Mouse (Mus musculus) heart, embryonic 12.5 days (tissue): ENCODE data around the gene Aif1. TPM values are rescaled to one million over a fixed set of nuclear protein-coding genes. Genes with fewer than 3 reads are reported as not detected.

Experiments
- ATAC-seq: fragments of 200-750 bp; cut with Nextera tagmentation; 2 replicates; pipeline ENCODE4 v1.8.0; 2017; ENCODE audit warnings: moderate TSS enrichment, moderate library complexity; ENCODE audit not compliant: insufficient number of reproducible peaks, low FRiP score
- H3K27ac ChIP-seq: fragments of 300-500 bp; sonication (generic); 2 replicates; pipeline ENCODE4 v1.5.1; 2016; ENCODE audit warnings: mild to moderate bottlenecking, moderate library complexity; ENCODE audit not compliant: poor library complexity, severe bottlenecking
- H3K27me3 ChIP-seq: fragments of 300-500 bp; sonication (generic); replicated peaks from 2 replicates; pipeline ENCODE4 v1.6.1; 2016; ENCODE audit warnings: mild to moderate bottlenecking, moderate library complexity
- H3K36me3 ChIP-seq: fragments of 300-500 bp; sonication (generic); 2 replicates; pipeline ENCODE4 v1.6.1; 2016; ENCODE audit warnings: mild to moderate bottlenecking, moderate library complexity
- H3K4me1 ChIP-seq: fragments of 300-500 bp; sonication (generic); replicated peaks from 2 replicates; pipeline ENCODE4 v1.6.1; 2016; ENCODE audit warnings: mild to moderate bottlenecking
- H3K4me2 ChIP-seq: fragments of 300-500 bp; sonication (generic); 2 replicates; pipeline ENCODE4 v1.6.1; 2016; ENCODE audit warnings: mild to moderate bottlenecking, moderate library complexity
- H3K4me3 ChIP-seq: fragments of 300-500 bp; sonication (generic); 2 replicates; pipeline ENCODE4 v1.5.1; 2016; ENCODE audit warnings: mild to moderate bottlenecking
- H3K9ac ChIP-seq: fragments of 300-500 bp; sonication (generic); 2 replicates; pipeline ENCODE4 v1.6.1; 2016; ENCODE audit warnings: mild to moderate bottlenecking, moderate library complexity
- H3K9me3 ChIP-seq: fragments of 300-500 bp; sonication (generic); replicated peaks from 2 replicates; pipeline ENCODE4 v1.6.1; 2016; ENCODE audit warnings: mild to moderate bottlenecking, moderate library complexity
- WGBS: fragments of 180-500 bp; shearing (Covaris S2); methylation state at CpG from one replicate; pipeline ENCODE4 v1.1.7; 2016; 5-methylcytosine and 5-hydroxymethylcytosine counted together
- polyA plus RNA-seq: library from polyadenylated mRNA; unstranded; fragments of >200 nt; fragmentation: Nextera tagmentation; extraction: Ambion mirVana; gene quantifications from 2 replicates; pipeline ENCODE4 v1.2.1, GENCODE M21; 2016

The Aif1 gene
- polyA plus RNA-seq, 1 experiment from 2014 or later, result 4.4 TPM

- H3K27ac ChIP-seq, result no peak overlapping the region
- H3K4me2 ChIP-seq, result no peak overlapping the region
- H3K9ac ChIP-seq, result no peak overlapping the region
- H3K4me1 ChIP-seq, result peaks cover 6% of the 10 kb centered on the region
- no peak overlapping the region for H3K4me3 ChIP-seq
- peaks cover 100% of the 10 kb centered on the region for H3K36me3 ChIP-seq
- no peaks in the 10 kb centered on the region for H3K9me3 ChIP-seq
- WGBS, result 90% methylated on average over 33 of the region's 33 CpGs
- no peak for ATAC-seq
- no peaks in the 10 kb centered on the region for H3K27me3 ChIP-seq
These were observed 19.2 kb downstream of the Aif1 start for GRCm38 (mm10) chr17:35156461-35157200.

- ATAC-seq, result no peak
- Histone ChIP-seq H3K27me3 (no peaks in the 10 kb centered on the region), H3K9me3 (no peaks in the 10 kb centered on the region), H3K27ac (no peak overlapping the region), H3K9ac (no peak overlapping the region), H3K4me3 (no peak overlapping the region), H3K4me1 (no peaks in the 10 kb centered on the region), H3K4me2 (no peak overlapping the region), H3K36me3 (peaks cover 98% of the 10 kb centered on the region)
- 94% methylated on average over 12 of the region's 12 CpGs for WGBS
These were observed 20.4 kb downstream of the Aif1 start for GRCm38 (mm10) chr17:35155451-35155850.

GRCm38 (mm10) chr17:35154616-35155015 is 21.3 kb downstream of the Aif1 start:
- Histone ChIP-seq H3K27me3 (no peaks in the 10 kb centered on the region), H3K36me3 (peaks cover 98% of the 10 kb centered on the region), H3K27ac (no peak overlapping the region; the same call in 1 of the 2 replicates), H3K9me3 (no peaks in the 10 kb centered on the region), H3K4me3 (no peak overlapping the region), H3K9ac (no peak overlapping the region), H3K4me2 (no peak overlapping the region), H3K4me1 (no peaks in the 10 kb centered on the region)
- 85% methylated on average over 7 of the region's 7 CpGs for WGBS
- ATAC-seq, result no peak

GRCm38 (mm10) chr17:35153931-35154330 is 21.9 kb downstream of the Aif1 start:
- Histone ChIP-seq H3K4me3 (no peak overlapping the region), H3K27me3 (no peaks in the 10 kb centered on the region), H3K4me2 (no peak overlapping the region), H3K4me1 (no peaks in the 10 kb centered on the region), H3K9ac (no peak overlapping the region), H3K36me3 (peaks cover 98% of the 10 kb centered on the region), H3K27ac (no peak overlapping the region), H3K9me3 (no peaks in the 10 kb centered on the region)
- 88% methylated on average over 4 of the region's 4 CpGs for WGBS
- ATAC-seq, result no peak

- Histone ChIP-seq H3K4me2 (no peak overlapping the region), H3K4me3 (no peak overlapping the region), H3K27ac (no peak overlapping the region), H3K4me1 (no peaks in the 10 kb centered on the region), H3K27me3 (no peaks in the 10 kb centered on the region), H3K9me3 (no peaks in the 10 kb centered on the region), H3K36me3 (peaks cover 98% of the 10 kb centered on the region), H3K9ac (no peak overlapping the region)
- ATAC-seq, result no peak
- 82% methylated on average over 9 of the region's 9 CpGs for WGBS
These were observed 22.8 kb downstream of the Aif1 start for GRCm38 (mm10) chr17:35153077-35153476.

GRCm38 (mm10) chr17:35152121-35152520 is 23.7 kb downstream of the Aif1 start:
- Histone ChIP-seq H3K4me3 (no peak overlapping the region), H3K36me3 (peaks cover 97% of the 10 kb centered on the region), H3K4me2 (no peak overlapping the region), H3K9ac (no peak overlapping the region), H3K27me3 (no peaks in the 10 kb centered on the region), H3K4me1 (no peaks in the 10 kb centered on the region), H3K27ac (no peak overlapping the region), H3K9me3 (no peaks in the 10 kb centered on the region)
- ATAC-seq, result no peak
- 97% methylated on average over 4 of the region's 4 CpGs for WGBS

GRCm38 (mm10) chr17:35147922-35148639 is 27.8 kb downstream of the Aif1 start:
- ATAC-seq, result no peak
- no peak overlapping the region for H3K4me3 ChIP-seq
- H3K9me3 ChIP-seq, result peaks cover 5% of the 10 kb centered on the region; the same call in 1 of the 2 replicates
- H3K36me3 ChIP-seq, result peaks cover 97% of the 10 kb centered on the region
- no peak overlapping the region for H3K4me2 ChIP-seq
- no peaks in the 10 kb centered on the region for H3K27me3 ChIP-seq
- no peaks in the 10 kb centered on the region for H3K4me1 ChIP-seq
- H3K27ac ChIP-seq, result peak overlapping the region; percentile 33; the same call in 1 of the 2 replicates
- H3K9ac ChIP-seq, result no peak overlapping the region
- 72% methylated on average over 5 of the region's 5 CpGs for WGBS

- H3K27ac ChIP-seq, result no peak overlapping the region
- no peak overlapping the region for H3K4me3 ChIP-seq
- no peaks in the 10 kb centered on the region for H3K27me3 ChIP-seq
- H3K4me2 ChIP-seq, result no peak overlapping the region
- H3K9me3 ChIP-seq, result peaks cover 7% of the 10 kb centered on the region; the same call in 1 of the 2 replicates
- H3K4me1 ChIP-seq, result no peaks in the 10 kb centered on the region
- no peak for ATAC-seq
- H3K36me3 ChIP-seq, result peaks cover 97% of the 10 kb centered on the region
- 56% methylated on average over 3 of the region's 3 CpGs for WGBS
- H3K9ac ChIP-seq, result no peak overlapping the region
These were observed 28.5 kb downstream of the Aif1 start for GRCm38 (mm10) chr17:35147348-35147747.

- ATAC-seq, result no peak
- Histone ChIP-seq H3K4me1 (no peaks in the 10 kb centered on the region), H3K4me3 (no peak overlapping the region), H3K9ac (no peak overlapping the region), H3K36me3 (peaks cover 97% of the 10 kb centered on the region), H3K27ac (no peak overlapping the region), H3K27me3 (no peaks in the 10 kb centered on the region), H3K4me2 (no peak overlapping the region), H3K9me3 (peaks cover 7% of the 10 kb centered on the region; the same call in 1 of the 2 replicates)
- 89% methylated on average over 5 of the region's 5 CpGs for WGBS
These were observed 29.7 kb downstream of the Aif1 start for GRCm38 (mm10) chr17:35146139-35146538.

GRCm38 (mm10) chr17:35141971-35142370 is 33.9 kb downstream of the Aif1 start:
- Histone ChIP-seq H3K4me2 (no peak overlapping the region), H3K4me3 (no peak overlapping the region), H3K27ac (no peak overlapping the region), H3K9me3 (peaks cover 7% of the 10 kb centered on the region; the same call in 1 of the 2 replicates), H3K36me3 (peaks cover 89% of the 10 kb centered on the region), H3K27me3 (no peaks in the 10 kb centered on the region), H3K4me1 (peaks cover 6% of the 10 kb centered on the region), H3K9ac (no peak overlapping the region)
- 92% methylated on average over 6 of the region's 6 CpGs for WGBS
- no peak for ATAC-seq

- no peak for ATAC-seq
- H3K4me2 ChIP-seq, result no peak overlapping the region
- peaks cover 7% of the 10 kb centered on the region; the same call in 1 of the 2 replicates for H3K9me3 ChIP-seq
- no peak overlapping the region for H3K27ac ChIP-seq
- H3K36me3 ChIP-seq, result peaks cover 75% of the 10 kb centered on the region
- H3K4me3 ChIP-seq, result no peak overlapping the region
- WGBS, result 69% methylated on average over 16 of the region's 16 CpGs
- no peak overlapping the region for H3K9ac ChIP-seq
- H3K27me3 ChIP-seq, result no peaks in the 10 kb centered on the region
- peaks cover 15% of the 10 kb centered on the region for H3K4me1 ChIP-seq
These were observed 35.3 kb downstream of the Aif1 start for GRCm38 (mm10) chr17:35140490-35140996.
